Mouse (Mus musculus): ENCODE results near the gene Scnn1a.

Scnn1a gene

GRCm38 (mm10) chr6:125312171-125312570 is 8.3 kb upstream of the Scnn1a start:
- peak; percentile 20 for DNase-seq

- DNase-seq = peak; percentile 59
These were observed 7.7 kb upstream of the Scnn1a start for GRCm38 (mm10) chr6:125312581-125313355.

- peak; percentile 97 for DNase-seq
These were observed 6.8 kb upstream of the Scnn1a start, which contains the start of gene Ltbr for GRCm38 (mm10) chr6:125313546-125314230. Ltbr (minus strand) TSS chr6:125313885.

GRCm38 (mm10) chr6:125314231-125314563 is 6.3 kb upstream of the Scnn1a start:
- DNase-seq = no peak

- DNase-seq = no peak
These were observed 5.7 kb upstream of the Scnn1a start for GRCm38 (mm10) chr6:125314746-125315145.

- no peak for DNase-seq
These were observed 3.4 kb upstream of the Scnn1a start for GRCm38 (mm10) chr6:125317077-125317476.

- DNase-seq = no peak
These were observed 1.2 kb upstream of the Scnn1a start for GRCm38 (mm10) chr6:125318981-125319918.

- no peak for DNase-seq
These were observed 551 bp upstream of the Scnn1a start for GRCm38 (mm10) chr6:125319919-125320296.

- DNase-seq = peak; percentile 59
These were observed 826 bp downstream of the Scnn1a start for GRCm38 (mm10) chr6:125321114-125321855.

GRCm38 (mm10) chr6:125322794-125323193 is 2.3 kb downstream of the Scnn1a start:
- DNase-seq = no peak

GRCm38 (mm10) chr6:125323547-125323946 is 3.1 kb downstream of the Scnn1a start:
- no peak for DNase-seq

GRCm38 (mm10) chr6:125325337-125325736 is 4.9 kb downstream of the Scnn1a start:
- DNase-seq = no peak

- DNase-seq = peak; percentile 66
These were observed 7.8 kb downstream of the Scnn1a start for GRCm38 (mm10) chr6:125328243-125328642.

- DNase-seq = peak; percentile 97
These were observed 10.3 kb downstream of the Scnn1a start for GRCm38 (mm10) chr6:125330626-125331326.

GRCm38 (mm10) chr6:125333112-125333899 is 12.8 kb downstream of the Scnn1a start:
- no peak for DNase-seq

GRCm38 (mm10) chr6:125334356-125334755 is 13.9 kb downstream of the Scnn1a start:
- DNase-seq = no peak

- peak; percentile 20 for DNase-seq
These were observed 18.6 kb downstream of the Scnn1a start for GRCm38 (mm10) chr6:125338791-125339660.

GRCm38 (mm10) chr6:125340244-125340643 is 19.8 kb downstream of the Scnn1a start:
- peak; percentile 54 for DNase-seq

GRCm38 (mm10) chr6:125342198-125342597 is 21.7 kb downstream of the Scnn1a start:
- no peak for DNase-seq

GRCm38 (mm10) chr6:125344084-125344483 is 23.6 kb downstream of the Scnn1a start:
- DNase-seq = peak; percentile 43
